Mouse (Mus musculus): ENCODE measurements around the gene Plekhm2.

The Plekhm2 gene

DNA sequence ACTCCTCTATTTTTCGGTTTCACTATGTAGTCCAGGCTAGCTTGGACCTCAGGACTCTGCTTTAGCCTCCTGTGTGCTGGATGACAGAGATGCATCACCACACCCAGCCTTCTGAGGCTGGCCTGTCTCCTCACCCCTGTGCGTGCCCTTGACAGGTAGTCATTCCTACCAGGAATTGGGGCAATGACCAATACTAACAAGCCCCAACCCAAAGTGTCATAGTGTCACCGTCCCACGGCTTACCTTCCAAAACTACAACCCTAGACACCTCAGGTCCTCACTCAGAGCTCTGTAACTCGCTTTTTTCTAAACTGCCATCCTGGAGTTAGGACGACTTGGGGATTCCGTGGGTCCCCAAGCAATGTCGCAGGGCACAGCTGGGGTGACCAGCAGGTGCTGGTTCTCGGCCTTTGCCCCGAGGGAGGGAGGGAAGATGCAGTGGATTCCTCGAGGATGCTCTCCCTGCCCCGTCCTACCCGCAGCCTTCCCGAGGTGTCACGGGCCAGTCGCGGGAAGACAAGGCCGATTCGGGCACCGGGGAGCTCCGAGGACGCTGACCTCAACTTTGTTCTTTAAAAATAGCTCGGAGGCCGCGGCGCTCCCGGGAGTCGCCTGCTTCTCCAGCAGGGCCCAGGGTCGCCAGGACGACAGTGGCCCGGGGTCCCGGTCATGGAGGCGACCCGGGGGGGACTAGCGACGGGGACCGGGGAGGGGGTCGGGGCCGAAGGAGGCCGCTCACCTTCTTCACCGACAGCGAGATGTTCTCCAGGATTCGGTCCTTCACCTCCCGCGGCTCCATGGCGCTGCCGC, 1.4 kb downstream of the Plekhm2 start:
- CTCF ChIA-PET = interaction anchor here (0.6 kb wide), 1 partner anchor 14 kb away, joined by 5 read pairs; no protein-coding TSS in a partner anchor

DNA sequence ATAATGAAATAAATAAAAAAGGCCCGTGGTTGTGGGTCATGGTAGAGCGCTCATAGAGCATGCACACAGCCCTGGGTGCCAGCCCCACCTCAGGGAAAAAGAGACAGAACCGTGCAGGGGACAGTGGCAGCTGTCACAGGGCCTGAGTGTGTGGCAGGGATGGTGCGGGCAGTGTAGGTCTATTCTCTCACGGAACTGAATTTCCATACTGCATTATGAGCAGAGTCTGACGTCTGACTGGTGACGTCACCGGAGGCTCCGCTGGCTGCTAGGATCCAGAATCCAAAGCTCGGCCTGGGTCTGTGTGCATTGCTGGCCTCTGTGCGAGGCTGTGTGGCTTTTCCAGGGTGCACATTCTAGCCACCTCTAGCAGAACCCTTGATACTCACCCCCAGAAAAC, 3.8 kb downstream of the Plekhm2 start:
- CTCF ChIA-PET = no interaction called here

DNA sequence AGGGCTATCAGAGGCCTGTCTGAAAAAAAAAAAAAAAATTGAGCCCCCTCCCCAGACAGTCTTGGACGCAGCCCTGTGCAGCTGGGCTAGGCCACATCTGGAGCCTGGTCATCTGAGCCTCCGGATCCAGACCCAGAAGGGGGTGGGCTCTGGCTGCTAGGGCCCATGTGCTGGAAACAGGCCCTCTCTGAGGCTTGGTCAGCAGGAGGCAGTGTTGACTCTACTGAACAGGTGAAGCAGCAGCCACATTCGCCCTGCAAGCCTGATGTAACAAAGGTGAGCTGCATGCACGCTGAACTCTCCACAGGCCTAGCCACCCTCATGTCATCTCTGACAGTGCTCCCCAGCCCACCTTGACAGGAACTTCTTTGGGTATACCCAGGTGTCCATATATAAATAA, 5.0 kb downstream of the Plekhm2 start:
- CTCF ChIA-PET = no interaction called here

DNA sequence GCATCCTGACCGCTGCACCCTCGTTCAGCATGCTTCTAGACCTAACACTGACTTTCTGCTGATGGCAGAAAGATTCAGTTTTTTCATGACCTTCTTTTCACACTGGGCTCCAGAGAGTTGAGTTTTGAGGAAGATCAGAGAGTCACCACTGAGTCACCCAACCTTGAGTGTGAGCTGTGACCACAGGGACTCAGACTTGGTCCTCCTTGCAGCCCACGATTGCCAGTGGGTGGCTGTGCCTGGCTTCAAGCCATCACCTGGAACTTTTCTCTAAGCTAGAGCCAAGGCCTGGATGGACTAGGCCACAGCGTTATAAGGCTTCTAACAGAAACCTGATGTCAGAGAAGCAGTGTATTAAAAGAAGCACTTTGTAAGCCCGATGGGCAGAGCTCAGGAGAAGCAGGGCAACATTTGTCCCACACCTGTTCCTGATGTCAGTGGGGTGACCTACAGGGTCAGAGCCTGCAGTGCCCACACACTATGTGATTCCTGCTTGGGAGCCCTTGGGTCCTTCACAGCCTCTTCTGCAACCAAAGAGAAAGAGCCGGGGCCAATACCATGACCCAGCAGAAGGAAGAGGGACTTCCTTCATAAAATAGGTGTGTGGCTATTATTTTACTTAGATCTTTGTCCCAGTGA, 5.7 kb downstream of the Plekhm2 start:
- CTCF ChIA-PET = no interaction called here

DNA sequence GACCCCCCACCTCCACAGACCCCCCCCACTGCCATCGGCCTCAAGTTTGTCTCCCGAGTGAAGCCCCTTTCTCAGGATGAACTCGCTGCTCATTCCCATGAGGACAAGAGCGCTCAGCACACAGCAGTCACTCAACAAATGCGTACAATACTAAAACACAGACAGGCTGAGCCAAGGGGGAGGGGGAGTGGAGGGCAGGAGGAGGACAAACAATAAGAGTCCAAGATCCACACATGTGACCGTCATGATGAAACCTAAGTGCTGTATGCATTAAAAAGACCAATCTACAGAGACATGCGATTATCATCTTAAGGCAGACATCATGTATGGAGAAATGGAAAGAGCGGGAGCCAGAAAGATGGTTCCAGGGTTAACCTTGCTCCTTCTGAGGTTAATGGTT, 7.8 kb downstream of the Plekhm2 start:
- CTCF ChIA-PET = interaction anchor here (1.0 kb wide), 1 partner anchor 66 kb away, joined by 4 read pairs; no protein-coding TSS in a partner anchor

DNA sequence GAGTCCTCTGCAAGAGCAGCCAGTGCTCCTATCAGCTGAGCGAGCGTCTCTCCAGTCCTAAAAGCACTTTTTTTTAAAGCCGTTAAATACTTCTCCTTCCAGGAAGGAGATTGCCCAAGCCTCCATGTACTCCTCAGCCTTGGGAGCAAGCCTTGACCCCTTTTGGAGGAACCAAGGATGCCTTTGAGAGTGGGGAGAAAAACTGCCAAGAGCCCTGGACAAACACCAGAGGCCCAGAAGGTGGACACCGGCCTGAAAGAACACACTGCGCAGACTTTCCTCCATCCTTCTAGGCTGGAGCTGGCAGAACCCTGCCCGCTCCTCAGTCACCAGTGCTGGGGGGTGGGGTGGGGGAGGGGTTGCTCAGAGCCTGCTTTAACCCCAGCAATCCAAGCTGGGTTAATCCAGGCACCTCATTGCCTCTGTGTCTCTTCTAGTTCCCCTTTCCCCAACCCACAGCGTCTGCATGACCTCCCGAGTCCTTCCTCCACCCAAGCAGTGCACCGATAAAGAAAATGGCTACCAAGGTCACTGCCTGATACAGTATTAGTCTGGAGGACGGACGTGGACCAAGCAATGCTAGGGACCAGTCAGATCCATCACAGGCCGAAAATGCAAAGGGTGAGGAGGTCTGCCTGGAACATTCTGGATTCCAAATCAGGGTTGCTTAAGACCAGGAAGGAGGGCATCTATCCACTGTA, 8.6 kb downstream of the Plekhm2 start:
- CTCF ChIA-PET = no interaction called here

DNA sequence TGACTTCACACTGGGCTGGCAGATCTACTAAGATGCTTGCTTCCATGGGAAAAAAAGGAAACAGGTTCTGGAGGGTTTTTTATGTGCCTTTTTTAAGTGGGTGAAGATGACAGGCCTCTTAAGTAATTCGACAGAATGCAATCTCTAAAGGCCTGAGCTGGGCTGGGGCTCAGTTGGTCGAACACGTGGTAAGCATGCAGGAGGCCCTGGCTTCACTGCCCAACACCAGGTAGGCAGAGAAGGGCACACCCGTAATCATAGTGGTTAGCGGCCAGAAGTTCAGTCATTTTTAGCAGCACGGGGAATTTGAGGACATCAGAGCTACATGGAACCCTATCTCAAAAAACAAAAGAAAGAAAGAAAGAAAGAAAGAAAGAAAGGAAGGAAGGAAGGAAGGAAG, 10.2 kb downstream of the Plekhm2 start:
- CTCF ChIA-PET = interaction anchor here (0.6 kb wide), 1 partner anchor 1804 kb away, joined by 5 read pairs; no protein-coding TSS in a partner anchor

DNA sequence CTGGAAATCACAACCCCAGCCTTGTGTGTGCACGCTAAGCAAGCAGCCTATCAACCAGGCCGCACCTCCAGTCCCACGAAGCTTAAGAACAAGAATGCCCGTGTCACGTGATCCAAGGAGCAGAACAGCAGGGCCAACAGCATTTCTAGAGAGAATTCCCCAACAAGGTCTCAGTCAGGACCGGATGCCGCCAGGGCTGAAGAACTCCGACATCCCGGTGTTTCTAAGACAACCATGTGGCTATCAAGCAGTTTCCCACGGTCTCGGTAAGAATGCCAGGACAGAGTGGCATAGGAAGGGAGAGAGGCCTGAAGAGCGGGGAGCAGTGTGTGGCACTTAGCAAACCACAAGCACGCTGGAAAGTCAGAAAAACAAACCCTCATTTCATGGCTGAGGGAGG, 10.9 kb downstream of the Plekhm2 start:
- CTCF ChIA-PET = no interaction called here

DNA sequence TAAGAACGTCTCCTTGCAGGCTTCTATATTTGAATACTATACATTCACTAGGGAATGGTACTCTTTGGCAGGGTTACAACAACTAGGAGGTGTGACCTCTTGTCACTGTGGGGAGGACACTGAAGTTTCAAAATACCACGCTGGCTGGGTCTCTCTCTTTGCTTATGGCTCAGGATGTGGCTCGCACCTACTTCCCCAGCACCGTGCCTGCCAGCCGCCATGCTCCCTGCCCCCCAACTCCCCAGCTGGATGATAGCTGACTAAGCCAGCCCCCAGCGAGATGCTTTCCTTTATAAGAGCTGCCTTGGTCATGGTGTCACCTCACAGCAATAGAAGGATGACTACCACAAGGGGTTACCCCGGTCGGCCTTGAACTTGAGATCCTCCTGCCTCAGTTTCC, 11.7 kb downstream of the Plekhm2 start:
- CTCF ChIA-PET = no interaction called here

DNA sequence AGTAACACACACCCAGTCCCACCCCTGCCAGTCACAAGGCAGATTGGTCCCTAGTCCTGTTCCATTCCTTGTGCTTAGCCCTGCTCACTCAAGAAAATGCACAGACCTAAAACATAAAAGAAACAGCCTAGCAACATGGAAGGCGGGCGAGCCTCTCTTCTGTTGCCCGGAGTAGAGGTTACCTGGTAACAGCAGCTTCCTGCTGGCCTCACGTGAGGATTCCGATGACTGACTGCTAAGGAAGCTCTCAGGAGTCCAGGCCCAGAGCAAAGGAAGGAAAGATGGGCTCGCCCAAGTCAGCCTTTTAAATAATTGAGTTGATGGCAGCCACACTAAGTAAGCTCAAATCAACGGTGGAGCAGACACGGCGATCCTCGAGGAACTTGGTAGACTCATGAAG, 12.8 kb downstream of the Plekhm2 start:
- CTCF ChIA-PET = no interaction called here

DNA sequence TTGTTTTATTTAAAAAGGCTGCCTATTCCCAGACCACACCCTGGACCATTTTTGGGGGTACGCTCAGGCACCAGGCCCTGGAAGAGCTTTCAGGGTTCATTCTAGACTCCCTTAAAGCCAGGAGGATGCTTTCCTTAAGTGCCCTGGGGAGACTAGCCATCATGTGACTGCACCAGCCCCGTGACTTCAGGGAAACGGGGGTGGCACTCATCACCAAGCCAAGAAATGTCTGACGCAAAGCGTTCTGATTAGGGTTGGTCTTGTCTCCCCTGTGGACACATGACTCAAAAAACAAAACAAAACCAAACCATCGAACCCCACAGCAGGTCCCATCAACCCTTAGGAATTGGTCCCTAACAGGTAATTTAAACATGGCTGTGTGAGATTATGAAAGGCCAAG, 13.4 kb downstream of the Plekhm2 start:
- CTCF ChIA-PET = no interaction called here

DNA sequence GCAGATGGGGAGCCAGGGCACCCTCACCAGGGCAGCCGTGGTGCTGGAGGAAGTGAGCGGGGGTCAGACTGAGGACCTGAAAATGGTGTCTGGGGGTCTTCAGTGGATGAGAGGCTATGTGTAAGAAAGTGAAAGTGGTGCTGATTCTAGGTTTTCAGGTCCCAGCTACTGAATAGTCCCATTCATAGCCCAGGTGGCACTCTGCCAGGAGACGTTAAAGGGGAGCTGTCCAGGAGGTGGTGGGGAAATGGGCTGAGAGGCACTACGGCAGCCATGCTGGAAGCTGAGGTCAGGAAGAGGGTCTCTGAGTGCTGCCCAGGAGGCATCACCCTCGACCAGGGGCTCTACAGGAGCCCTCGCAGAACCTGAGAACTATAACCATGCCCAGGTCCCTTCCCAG, 15.5 kb downstream of the Plekhm2 start:
- CTCF ChIA-PET = no interaction called here

DNA sequence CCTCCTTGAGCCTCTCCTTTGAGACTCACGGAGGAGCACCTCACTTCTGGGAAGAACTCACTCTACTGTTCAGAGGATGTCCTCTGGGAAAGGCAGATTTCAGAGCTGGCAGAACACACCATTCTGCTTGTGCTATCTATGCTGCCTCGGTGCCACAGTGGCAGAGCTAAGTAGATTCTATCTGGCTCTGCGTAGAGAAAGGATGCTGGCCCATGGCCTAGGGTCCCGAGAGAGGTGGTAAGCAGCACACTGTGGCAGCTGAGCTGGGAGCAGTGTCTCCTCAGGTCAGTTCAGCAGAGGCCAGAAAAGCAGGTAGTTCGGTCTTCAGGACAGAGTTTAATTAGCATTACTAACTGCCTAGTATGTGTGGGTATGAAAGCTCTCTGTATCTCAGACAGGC, 16.4 kb downstream of the Plekhm2 start:
- CTCF ChIA-PET = no interaction called here

DNA sequence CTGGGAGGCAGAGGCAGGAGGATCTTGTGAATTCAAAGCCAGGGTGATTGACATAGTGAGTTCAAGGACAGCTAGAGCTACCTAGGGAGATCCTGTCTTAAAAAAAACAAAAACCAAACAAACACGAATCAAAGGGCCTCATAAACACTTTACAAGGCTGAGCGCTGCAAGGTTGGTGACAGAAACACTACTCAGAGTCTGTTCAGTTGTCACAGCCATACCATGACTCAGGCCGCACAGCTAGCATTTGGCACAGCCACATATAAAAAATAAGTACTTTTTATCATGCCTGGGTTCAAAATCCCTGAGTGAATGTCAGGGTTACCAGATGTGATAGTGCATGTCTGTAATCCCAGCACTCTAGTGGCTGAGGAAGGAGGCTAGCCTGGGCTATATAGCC, 17.5 kb downstream of the Plekhm2 start:
- CTCF ChIA-PET = no interaction called here

DNA sequence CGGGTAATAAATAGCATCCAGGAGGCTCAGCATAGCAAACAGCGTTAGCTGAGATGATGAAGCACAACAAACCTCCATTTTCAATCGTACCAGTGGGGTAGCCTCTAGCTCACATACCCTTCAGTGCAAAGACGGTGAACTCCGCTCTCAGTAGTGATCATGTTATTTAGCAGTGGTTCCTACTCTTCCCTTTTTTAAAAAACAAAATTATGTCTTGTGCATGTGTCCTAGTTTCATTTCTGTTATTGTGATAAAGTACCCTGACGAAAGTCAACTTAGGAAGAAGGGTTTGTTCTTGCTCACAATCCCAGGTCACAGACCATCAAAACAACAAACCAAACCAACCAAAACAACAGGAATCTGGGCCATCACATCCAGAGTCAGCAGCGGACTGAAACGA, 18.7 kb downstream of the Plekhm2 start:
- CTCF ChIA-PET = interaction anchor here (0.8 kb wide), 1 partner anchor 34 kb away, joined by 3 read pairs; no protein-coding TSS in a partner anchor

DNA sequence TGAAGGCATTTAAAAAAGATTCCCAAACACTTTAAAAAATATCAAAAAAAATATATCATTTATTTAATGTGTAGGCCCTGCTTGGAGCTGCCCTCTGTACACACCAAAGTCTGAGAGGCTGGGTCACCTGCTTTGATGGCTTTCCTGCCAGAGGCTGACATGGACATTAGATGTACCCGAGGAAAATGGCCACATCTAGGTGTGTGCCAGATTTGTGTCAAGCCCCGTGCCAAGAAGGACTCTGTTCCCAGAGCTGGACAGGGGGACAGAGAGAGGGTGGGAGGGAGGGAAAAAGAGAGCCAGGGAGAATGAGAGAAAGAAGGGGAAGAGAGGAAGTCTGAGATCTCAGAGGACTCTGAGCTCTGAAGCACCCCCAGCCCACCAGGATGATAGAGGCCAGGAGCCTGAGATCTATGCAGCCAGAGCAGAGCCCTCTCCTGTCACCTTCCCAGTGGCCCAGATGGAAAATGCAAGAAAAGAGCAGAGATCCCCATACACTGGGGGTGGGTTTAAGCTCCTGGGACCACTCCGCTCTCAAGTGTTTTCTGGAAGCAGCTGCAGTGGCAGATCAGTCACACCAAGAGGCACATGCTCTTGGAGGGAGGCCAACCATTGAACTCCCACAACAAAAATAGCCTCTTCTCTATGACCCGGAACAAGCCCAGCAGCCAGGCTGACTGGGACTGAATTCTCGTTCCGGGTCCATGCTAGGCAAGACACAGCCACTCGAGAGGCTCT, 21.4 kb downstream of the Plekhm2 start:
- CTCF ChIA-PET = no interaction called here

DNA sequence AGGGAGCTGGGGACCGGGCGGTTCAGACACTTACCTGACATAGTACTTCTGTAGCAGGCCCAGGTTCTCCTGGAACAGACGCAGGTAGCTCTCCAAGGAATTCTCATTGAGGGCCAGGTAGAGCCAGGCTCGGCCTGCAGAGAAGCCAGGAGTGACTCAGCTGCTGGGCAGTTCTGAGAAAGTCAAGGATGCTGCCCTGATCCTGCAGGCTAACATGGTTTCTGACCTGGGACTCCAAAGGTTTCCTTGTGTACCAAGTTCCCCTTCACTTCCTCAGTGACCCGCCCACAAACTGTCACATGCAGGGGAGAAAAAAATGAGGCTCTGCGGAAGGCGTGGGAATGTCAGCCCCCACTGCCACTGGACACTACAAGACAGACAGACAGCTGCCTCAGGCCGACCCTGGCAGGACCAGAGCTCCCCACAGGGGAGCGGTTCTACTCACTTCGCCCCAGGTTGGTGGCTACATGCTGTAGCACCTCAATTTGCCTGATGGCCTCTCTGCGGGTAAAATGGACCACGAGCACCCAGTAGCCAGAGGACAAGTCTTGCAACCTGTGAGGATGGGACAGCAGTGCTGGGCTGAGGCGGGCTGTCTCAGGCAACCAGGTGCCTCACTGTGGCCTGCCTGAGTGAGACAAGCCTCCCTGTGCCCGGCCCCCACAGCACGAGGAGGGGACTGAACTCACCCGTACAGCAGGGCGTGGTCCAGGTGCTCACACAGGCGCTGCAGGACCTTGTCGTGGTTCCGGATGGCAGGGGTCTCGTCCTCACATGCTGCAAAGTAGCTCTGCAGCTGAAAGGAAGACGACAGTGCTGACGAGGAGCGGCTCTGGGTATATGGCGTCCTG, 22.5 kb downstream of the Plekhm2 start:
- CTCF ChIA-PET = no interaction called here

DNA sequence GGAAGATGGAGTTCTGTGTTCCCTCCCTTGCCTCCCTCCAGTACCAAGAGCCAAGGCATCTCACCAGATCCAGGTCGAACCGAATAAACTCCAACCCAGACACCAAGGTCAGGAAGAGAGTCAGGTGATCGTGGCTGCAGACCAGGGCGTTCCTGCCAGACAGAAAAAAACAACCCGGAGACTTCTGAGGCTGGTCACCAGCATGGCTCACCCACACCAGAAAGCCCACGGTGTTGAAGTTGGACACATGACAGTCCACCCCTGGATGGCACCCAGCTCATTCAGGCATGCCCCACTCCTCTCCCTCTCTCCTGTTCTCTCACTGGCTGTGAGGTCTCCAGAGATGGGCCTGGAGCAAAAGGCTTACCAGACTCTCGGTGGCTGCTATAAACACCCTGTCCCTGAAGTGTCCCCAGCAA, 23.3 kb downstream of the Plekhm2 start:
- CTCF ChIA-PET = no interaction called here

DNA sequence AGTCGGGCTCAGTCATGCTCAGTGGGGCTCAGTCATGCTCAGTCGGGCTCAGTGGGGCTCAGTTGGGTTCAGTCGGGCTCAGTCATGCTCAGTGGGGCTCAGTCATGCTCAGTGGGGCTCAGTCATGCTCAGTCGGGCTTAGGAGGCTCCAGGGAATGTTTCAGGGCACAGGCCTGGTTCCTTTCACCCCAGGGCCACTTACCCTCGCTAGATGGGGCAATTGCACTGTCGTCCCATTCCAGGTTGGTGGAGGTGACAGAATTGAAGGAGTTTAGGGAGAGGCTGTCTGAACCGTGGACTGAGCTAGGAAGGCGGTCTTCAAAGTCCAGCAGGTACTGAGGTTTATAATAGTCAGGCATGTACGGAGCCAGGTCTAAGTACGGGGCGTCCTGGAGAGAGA, 25.2 kb downstream of the Plekhm2 start:
- CTCF ChIA-PET = no interaction called here

DNA sequence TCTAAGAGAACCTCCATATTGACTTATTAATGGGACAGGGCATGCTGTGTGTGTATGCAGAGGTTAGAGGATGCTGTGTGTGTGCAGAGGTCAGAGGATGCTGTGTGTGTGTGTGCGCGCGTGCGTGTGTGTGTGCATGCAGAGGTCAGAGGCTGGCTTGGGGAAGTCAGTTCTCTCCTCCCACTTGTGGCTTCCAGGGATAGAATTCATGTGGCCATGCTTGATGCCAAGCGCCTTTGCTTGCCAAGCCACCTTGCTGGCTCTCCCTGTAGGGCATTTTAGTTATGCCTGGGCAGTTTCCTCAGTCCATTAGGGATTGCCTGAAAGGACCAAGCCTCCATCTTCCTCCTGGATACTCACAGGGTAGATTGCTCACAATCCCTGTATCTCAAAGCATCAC, 28.0 kb downstream of the Plekhm2 start:
- CTCF ChIA-PET = no interaction called here

DNA sequence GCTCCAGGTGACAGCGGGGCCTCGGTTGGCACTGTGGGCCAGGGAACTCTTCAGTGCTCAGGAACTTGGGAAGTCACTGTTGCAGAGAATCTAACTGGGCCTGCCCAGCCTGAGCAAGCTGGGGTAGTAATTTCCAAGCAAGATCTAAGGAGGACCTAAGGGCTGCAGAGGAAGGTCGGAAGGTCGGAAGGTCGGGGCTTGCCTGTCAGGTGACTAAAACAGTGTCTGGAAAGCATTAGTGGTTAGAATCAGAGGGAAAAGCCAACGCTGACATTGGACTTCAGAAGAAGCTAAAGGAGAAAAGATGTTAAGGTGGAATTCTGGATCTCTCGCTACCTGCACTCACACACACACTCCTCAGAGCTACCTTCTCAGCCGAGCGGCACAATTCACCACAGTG, 28.7 kb downstream of the Plekhm2 start:
- CTCF ChIA-PET = no interaction called here

All from spleen, embryonic (tissue).